Mouse (Mus musculus): Measurements from ENCODE around the gene Dlx4. TPM values are rescaled to one million over a fixed set of nuclear protein-coding genes. Genes with fewer than 3 reads are reported as not detected.

Gene Dlx4
- polyA plus RNA-seq, 1 experiment from 2014 or later: not detected

GRCm38 (mm10) chr11:95102161-95102904 lies 43.7 kb downstream of the Dlx4 start:
- Histone ChIP-seq H3K27me3 (ENCODE audit: control insufficient read depth, insufficient read depth, low read length) (no peaks in the 10 kb centered on the region; the same call in 1 of the 2 replicates), H3K4me3 (ENCODE audit: low read depth, low read length) (no peak overlapping the region), H3K9ac (ENCODE audit: low read depth, low read length) (no peak overlapping the region), H3K4me1 (replicated peaks; ENCODE audit: control insufficient read depth, insufficient read depth, low read length) (no peaks in the 10 kb centered on the region; the same call in 1 of the 2 replicates), H3K4me2 (replicated peaks; ENCODE audit: low read depth, low read length) (no peak overlapping the region), H3K9me3 (ENCODE audit: control insufficient read depth, low read length) (no peaks in the 10 kb centered on the region), H3K27ac (ENCODE audit: low read depth, low read length) (no peak overlapping the region), H3K36me3 (ENCODE audit: control insufficient read depth, insufficient read depth, low read length) (no peaks in the 10 kb centered on the region)
- WGBS: 90% methylated on average over 19 of the region's 19 CpGs
- ATAC-seq (ENCODE audit: low FRiP score): no peak
- no peak for DNase-seq (ENCODE audit: low spot score)

- Histone ChIP-seq H3K36me3 (ENCODE audit: control insufficient read depth, insufficient read depth, low read length) (no peaks in the 10 kb centered on the region), H3K27ac (ENCODE audit: low read depth, low read length) (no peak overlapping the region), H3K4me1 (replicated peaks; ENCODE audit: control insufficient read depth, insufficient read depth, low read length) (0 out of 2 replicates have a peak, but pooled peaks cover 2% of the 10 kb centered on the region), H3K4me2 (replicated peaks; ENCODE audit: low read depth, low read length) (no peak overlapping the region), H3K4me3 (ENCODE audit: low read depth, low read length) (no peak overlapping the region), H3K27me3 (ENCODE audit: control insufficient read depth, insufficient read depth, low read length) (no peaks in the 10 kb centered on the region; the same call in 1 of the 2 replicates), H3K9me3 (ENCODE audit: control insufficient read depth, low read length) (no peaks in the 10 kb centered on the region), H3K9ac (ENCODE audit: low read depth, low read length) (no peak overlapping the region)
- 14% methylated on average over 16 of the region's 16 CpGs for WGBS
- ATAC-seq (ENCODE audit: low FRiP score): no peak
- DNase-seq (ENCODE audit: low spot score): no peak
These were observed 44.8 kb downstream of the Dlx4 start for GRCm38 (mm10) chr11:95101071-95101788.

GRCm38 (mm10) chr11:95100393-95100792 lies 45.7 kb downstream of the Dlx4 start:
- no peaks in the 10 kb centered on the region for H3K36me3 ChIP-seq (ENCODE audit: control insufficient read depth, insufficient read depth, low read length)
- WGBS: 24% methylated on average over 3 of the region's 3 CpGs

GRCm38 (mm10) chr11:95098346-95099095 lies 47.5 kb downstream of the Dlx4 start:
- Histone ChIP-seq H3K9me3 (ENCODE audit: control insufficient read depth, low read length) (no peaks in the 10 kb centered on the region), H3K27me3 (ENCODE audit: control insufficient read depth, insufficient read depth, low read length) (no peaks in the 10 kb centered on the region), H3K36me3 (ENCODE audit: control insufficient read depth, insufficient read depth, low read length) (no peaks in the 10 kb centered on the region), H3K4me2 (replicated peaks; ENCODE audit: low read depth, low read length) (no peak overlapping the region), H3K4me3 (ENCODE audit: low read depth, low read length) (no peak overlapping the region), H3K27ac (ENCODE audit: low read depth, low read length) (no peak overlapping the region), H3K9ac (ENCODE audit: low read depth, low read length) (no peak overlapping the region), H3K4me1 (replicated peaks; ENCODE audit: control insufficient read depth, insufficient read depth, low read length) (0 out of 2 replicates have a peak, but pooled peaks cover 2% of the 10 kb centered on the region)
- 74% methylated on average over 5 of the region's 5 CpGs for WGBS
- no peak for DNase-seq (ENCODE audit: low spot score)
- ATAC-seq (ENCODE audit: low FRiP score): no peak

More at GRCm38 (mm10) chr11:95100393-95100792, 45.7 kb downstream of the Dlx4 start:
- no peak overlapping the region for H3K9ac ChIP-seq (ENCODE audit: low read depth, low read length)
- H3K4me1 ChIP-seq (replicated peaks; ENCODE audit: control insufficient read depth, insufficient read depth, low read length): 0 out of 2 replicates have a peak, but pooled peaks cover 2% of the 10 kb centered on the region
- DNase-seq (ENCODE audit: low spot score): no peak
- H3K27me3 ChIP-seq (ENCODE audit: control insufficient read depth, insufficient read depth, low read length): no peaks in the 10 kb centered on the region
- no peak for ATAC-seq (ENCODE audit: low FRiP score)
- no peak overlapping the region for H3K4me3 ChIP-seq (ENCODE audit: low read depth, low read length)
- no peaks in the 10 kb centered on the region for H3K9me3 ChIP-seq (ENCODE audit: control insufficient read depth, low read length)
- H3K27ac ChIP-seq (ENCODE audit: low read depth, low read length): no peak overlapping the region
- H3K4me2 ChIP-seq (replicated peaks; ENCODE audit: low read depth, low read length): no peak overlapping the region

GRCm38 (mm10) chr11:95097889-95098288 lies 48.2 kb downstream of the Dlx4 start:
- no peaks in the 10 kb centered on the region for H3K36me3 ChIP-seq (ENCODE audit: control insufficient read depth, insufficient read depth, low read length)
- 0 out of 2 replicates have a peak, but pooled peaks cover 2% of the 10 kb centered on the region for H3K4me1 ChIP-seq (replicated peaks; ENCODE audit: control insufficient read depth, insufficient read depth, low read length)
- no peak overlapping the region for H3K9ac ChIP-seq (ENCODE audit: low read depth, low read length)
- no peaks in the 10 kb centered on the region for H3K9me3 ChIP-seq (ENCODE audit: control insufficient read depth, low read length)
- no peak for ATAC-seq (ENCODE audit: low FRiP score)
- no peak overlapping the region for H3K4me2 ChIP-seq (replicated peaks; ENCODE audit: low read depth, low read length)
- WGBS: 74% methylated on average over 6 of the region's 6 CpGs
- no peaks in the 10 kb centered on the region for H3K27me3 ChIP-seq (ENCODE audit: control insufficient read depth, insufficient read depth, low read length)
- no peak for DNase-seq (ENCODE audit: low spot score)
- H3K27ac ChIP-seq (ENCODE audit: low read depth, low read length): no peak overlapping the region
- H3K4me3 ChIP-seq (ENCODE audit: low read depth, low read length): no peak overlapping the region

- ATAC-seq (ENCODE audit: low FRiP score): no peak
- Histone ChIP-seq H3K9me3 (ENCODE audit: control insufficient read depth, low read length) (no peaks in the 10 kb centered on the region), H3K27ac (ENCODE audit: low read depth, low read length) (no peak overlapping the region), H3K4me3 (ENCODE audit: low read depth, low read length) (no peak overlapping the region), H3K27me3 (ENCODE audit: control insufficient read depth, insufficient read depth, low read length) (no peaks in the 10 kb centered on the region), H3K9ac (ENCODE audit: low read depth, low read length) (no peak overlapping the region), H3K4me2 (replicated peaks; ENCODE audit: low read depth, low read length) (no peak overlapping the region), H3K36me3 (ENCODE audit: control insufficient read depth, insufficient read depth, low read length) (no peaks in the 10 kb centered on the region), H3K4me1 (replicated peaks; ENCODE audit: control insufficient read depth, insufficient read depth, low read length) (0 out of 2 replicates have a peak, but pooled peaks cover 2% of the 10 kb centered on the region)
- 57% methylated on average over 4 of the region's 4 CpGs for WGBS
- DNase-seq (ENCODE audit: low spot score): no peak
These were observed 49.3 kb downstream of the Dlx4 start for GRCm38 (mm10) chr11:95096608-95097373.

- 77% methylated on average over 10 of the region's 10 CpGs for WGBS
- Histone ChIP-seq H3K27me3 (ENCODE audit: control insufficient read depth, insufficient read depth, low read length) (no peaks in the 10 kb centered on the region), H3K9ac (ENCODE audit: low read depth, low read length) (no peak overlapping the region), H3K4me1 (replicated peaks; ENCODE audit: control insufficient read depth, insufficient read depth, low read length) (0 out of 2 replicates have a peak, but pooled peaks cover 2% of the 10 kb centered on the region), H3K4me2 (replicated peaks; ENCODE audit: low read depth, low read length) (no peak overlapping the region), H3K4me3 (ENCODE audit: low read depth, low read length) (no peak overlapping the region), H3K27ac (ENCODE audit: low read depth, low read length) (no peak overlapping the region), H3K9me3 (ENCODE audit: control insufficient read depth, low read length) (no peaks in the 10 kb centered on the region), H3K36me3 (ENCODE audit: control insufficient read depth, insufficient read depth, low read length) (no peaks in the 10 kb centered on the region)
- ATAC-seq (ENCODE audit: low FRiP score): no peak
- no peak for DNase-seq (ENCODE audit: low spot score)
These were observed 50.5 kb downstream of the Dlx4 start for GRCm38 (mm10) chr11:95095596-95095995.

GRCm38 (mm10) chr11:95093077-95093476 lies 53.0 kb downstream of the Dlx4 start:
- WGBS: 84% methylated on average over 5 of the region's 5 CpGs
- DNase-seq (ENCODE audit: low spot score) (no peak), ATAC-seq (ENCODE audit: low FRiP score) (no peak)
- no peak overlapping the region for H3K4me2 ChIP-seq (replicated peaks; ENCODE audit: low read depth, low read length)
- H3K4me3 ChIP-seq (ENCODE audit: low read depth, low read length): no peak overlapping the region
- H3K4me1 ChIP-seq (replicated peaks; ENCODE audit: control insufficient read depth, insufficient read depth, low read length): 0 out of 2 replicates have a peak, but pooled peaks cover 2% of the 10 kb centered on the region
- no peaks in the 10 kb centered on the region for H3K36me3 ChIP-seq (ENCODE audit: control insufficient read depth, insufficient read depth, low read length)
- no peak overlapping the region for H3K27ac ChIP-seq (ENCODE audit: low read depth, low read length)
- H3K9me3 ChIP-seq (ENCODE audit: control insufficient read depth, low read length): no peaks in the 10 kb centered on the region
- no peak overlapping the region for H3K9ac ChIP-seq (ENCODE audit: low read depth, low read length)
- no peaks in the 10 kb centered on the region for H3K27me3 ChIP-seq (ENCODE audit: control insufficient read depth, insufficient read depth, low read length)

All from hindbrain, embryonic 11.5 days (tissue).